Mouse (Mus musculus) cerebellum, adult 11 months (tissue): ENCODE results near the gene Kmt2e.
"Not testable (repeated sequence)": the region's sequence is repeated elsewhere in the genome, so short reads cannot be mapped to it uniquely, and the experiment has no call there.

Source experiments
- DNase-seq: peaks from one replicate; pipeline ENCODE4 v3.0.0; 2022

Kmt2e gene

DNA sequence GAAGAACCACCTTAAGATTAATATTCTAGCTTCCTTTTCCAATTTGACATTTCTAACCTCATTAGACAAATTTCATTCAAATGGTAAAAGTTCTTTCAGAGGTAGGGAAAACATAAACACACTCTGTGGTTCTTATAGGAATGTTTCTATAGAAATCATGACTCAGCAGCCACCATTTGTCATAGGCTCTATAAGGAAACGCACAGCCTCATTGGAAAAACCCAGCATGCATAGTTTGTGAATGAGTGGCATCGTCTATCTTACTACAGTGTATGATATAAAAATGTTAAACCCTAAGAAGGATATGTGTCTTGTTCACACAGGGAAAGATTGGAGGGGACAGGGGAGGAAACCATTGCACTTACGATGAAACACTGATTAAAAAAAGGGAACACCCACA is 71.3 kb downstream of the Kmt2e start:
- DNase-seq: no peak

DNA sequence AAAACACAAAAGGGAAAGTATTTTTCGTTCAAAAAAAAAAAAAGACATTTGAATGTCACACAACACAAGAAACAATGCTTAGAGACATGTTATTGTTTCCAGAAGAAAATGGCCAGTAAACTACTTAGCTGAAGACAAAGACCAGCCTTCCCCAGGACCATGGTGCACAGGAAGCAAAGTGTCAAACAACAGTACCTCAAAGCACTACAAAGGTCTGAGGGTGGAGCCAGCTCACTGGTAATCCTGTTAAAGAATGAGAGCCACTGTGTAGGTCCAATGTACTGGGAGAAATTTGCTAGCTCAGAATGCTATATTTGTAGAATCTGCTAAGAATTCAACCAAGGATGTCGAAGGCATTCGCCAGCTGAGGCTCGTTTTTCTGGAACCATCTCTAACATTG is 73.0 kb downstream of the Kmt2e start:
- DNase-seq: no peak

DNA sequence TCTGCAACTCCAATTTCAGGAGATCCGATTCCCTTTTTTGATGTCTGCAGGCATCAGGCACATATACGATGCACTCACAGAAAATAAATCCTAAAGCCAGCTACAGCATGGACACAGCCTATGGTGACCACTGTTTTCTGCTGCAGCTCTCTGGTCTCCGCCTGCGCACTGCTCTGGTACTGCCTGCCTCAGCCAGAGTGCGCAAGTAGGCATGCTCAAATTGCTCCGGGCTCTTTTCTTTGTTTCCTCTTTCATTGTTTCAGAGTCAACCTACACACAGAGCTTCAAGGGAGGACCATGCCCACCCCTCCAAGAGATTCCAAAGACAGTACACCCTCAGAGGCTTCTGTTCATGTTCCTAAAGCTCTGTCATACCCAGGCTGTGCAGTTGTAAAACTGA is 74.4 kb downstream of the Kmt2e start:
- no peak for DNase-seq

DNA sequence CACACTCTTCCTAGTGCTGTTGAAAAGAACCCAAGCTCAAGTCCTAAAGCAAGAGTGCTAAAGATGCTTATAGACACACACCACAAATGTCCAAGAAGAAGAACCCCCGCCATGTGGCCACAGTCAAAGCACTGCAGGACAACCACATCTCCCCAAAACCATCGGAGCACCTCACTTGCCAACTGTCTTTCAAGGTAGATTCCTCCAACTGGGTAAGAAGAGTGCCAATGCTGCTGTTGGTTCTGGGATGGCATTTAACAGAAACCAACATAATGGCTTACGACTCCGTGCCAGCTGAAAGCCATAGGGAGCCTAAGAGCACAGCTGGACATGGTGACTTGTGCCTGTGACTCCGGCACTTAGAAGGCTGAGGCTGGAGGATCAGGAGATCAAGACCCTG is 77.2 kb downstream of the Kmt2e start:
- DNase-seq: no peak

DNA sequence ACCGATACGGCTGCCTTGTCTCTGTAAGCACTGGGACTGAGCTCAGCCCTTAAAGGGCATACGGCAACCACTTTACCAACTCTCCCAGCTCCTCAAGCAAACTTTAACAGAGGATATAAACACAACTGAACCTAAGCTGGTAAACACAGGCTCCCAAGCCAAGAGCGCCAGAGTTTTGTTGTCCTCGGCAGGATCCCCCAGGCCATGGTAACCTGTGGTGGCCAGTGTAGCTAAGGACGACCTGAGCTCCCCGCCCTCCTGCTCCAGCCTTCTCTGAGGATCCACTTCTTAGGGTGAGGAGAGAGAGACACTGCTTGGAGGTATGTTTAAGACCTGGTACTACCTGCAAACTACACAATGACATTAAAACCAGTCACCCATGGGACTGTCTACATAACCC is 78.3 kb downstream of the Kmt2e start:
- DNase-seq: no peak

DNA sequence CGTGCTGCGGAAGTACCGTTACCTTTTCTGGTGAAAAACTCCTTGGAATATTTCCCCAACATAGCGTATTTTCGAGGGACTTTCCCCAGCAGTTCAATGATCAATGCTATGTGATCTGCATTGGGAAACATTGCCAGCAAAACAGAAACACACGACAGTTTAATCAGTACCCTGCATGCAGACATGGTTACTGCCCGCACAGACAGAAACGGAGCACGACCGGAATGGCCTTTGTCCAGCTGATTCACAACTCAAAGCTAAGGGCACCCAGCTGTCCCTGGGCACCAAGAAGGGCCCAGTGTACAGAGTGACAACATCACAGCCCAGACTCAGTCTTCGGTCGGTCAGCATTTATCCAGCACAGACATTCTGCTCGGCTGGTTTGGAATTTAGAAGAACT is 79.2 kb downstream of the Kmt2e start:
- DNase-seq: no peak

DNA sequence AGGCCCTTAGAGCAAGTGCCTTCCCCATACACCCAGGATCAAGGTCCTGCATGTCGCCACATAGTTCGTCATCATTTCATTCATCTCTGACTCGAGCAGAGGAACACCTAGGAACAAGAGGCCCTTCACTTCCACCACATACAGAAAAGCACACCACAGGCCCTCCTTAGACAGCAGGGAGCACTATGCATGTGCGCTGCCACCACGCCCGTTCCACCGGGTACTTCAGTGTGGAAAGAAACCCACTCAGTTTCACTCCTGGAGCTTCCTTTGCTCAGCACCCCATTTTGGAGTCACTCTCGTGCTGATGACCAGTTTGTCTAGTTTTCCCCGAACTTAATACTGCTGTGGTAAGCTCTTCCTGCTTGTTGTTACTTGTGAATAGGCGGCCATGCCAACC is 80.8 kb downstream of the Kmt2e start:
- DNase-seq: no peak

DNA sequence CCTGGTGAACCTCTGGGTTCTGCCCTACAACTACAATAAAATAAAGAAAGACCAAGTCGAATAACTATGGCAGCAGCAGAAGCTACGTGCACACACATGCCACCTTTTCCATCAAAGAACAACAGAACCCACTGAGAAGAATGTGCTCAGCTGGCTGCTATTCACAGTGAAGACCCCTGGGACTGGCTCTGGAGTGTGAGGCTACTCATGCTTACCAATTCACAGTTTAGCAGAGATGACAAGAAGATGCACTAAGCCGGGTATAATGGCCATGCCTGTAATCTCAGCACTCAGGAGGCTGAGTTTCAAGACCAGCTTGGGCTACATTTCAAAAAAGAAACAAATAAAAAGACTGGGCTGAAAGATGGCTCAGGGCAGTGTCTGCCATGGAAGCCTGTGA is 82.7 kb downstream of the Kmt2e start:
- DNase-seq: no peak

DNA sequence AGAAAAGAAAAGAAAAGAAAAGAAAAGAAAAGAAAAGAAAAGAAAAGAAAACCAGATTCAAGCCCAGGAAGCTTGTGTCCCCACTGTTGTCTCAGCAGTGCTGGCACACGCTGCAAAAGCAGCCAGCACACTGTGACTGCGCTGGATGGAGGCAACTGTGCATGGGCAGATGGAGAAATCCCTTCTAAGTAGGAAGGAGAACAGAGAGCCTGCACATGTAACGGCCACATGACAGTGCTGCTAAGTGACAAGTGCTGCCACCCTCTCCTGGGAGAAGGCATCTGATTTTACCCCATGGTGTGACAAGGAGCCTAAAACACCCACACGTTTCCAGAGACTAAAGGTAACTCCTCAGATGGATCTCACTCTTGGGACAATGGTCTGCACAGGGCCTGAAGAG is 83.6 kb downstream of the Kmt2e start:
- peak; percentile 15 for DNase-seq

DNA sequence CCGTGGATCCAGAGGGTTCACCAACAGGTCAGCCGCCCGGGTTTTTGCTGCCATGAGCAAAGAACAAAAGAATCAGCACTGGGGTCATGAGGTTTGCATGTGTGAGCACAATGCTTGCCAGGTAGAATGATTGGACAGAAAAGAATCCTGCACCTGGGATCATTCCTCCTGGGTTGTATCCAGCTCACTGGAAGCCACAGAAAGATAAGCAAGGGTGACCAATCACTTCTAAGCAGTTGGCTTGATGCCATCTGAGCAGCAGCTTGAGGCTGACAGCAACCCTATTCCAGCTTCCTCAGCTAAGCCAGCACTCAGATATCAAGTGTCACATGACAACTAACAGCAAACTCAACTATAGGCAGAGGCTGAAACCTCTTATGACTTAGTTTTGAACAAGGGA is 84.4 kb downstream of the Kmt2e start:
- peak; percentile 26 for DNase-seq

DNA sequence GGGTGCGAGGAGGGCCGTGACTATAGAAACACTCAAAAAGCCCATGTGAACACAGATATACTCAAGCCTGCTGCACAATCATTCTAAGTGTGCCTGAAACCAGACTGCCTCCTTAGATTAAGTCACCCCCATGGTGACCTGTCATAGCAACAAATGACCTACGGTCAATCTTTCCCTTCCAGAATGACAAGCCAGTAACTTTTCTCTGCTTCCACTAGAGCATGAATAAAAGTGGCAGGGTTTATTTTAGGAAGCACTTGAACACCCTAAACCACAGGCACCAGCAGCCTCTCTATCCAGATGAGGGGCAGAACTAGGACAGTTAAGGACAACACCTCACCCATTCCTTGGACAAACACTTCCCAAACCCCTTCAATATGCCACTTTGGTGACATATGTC is 85.4 kb downstream of the Kmt2e start:
- no peak for DNase-seq

DNA sequence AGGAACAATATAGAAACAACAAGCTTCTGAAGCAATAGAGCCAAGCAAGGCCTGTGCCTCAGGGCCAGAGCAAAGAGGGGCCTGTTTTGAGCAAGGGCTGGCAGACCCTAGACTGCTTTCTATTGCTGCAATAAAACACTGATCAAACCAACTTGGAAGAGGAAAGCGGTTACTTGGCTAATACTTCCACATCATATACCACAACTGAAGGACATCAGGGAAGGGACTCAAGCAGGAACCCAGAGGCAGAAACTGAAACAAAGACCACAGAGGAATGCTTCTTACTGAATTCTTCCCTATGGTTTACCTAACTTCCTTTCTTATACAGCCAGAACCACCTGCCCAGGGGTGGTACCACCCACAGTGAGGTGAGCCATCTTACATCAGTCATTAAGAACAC is 87.4 kb downstream of the Kmt2e start:
- DNase-seq: no peak

DNA sequence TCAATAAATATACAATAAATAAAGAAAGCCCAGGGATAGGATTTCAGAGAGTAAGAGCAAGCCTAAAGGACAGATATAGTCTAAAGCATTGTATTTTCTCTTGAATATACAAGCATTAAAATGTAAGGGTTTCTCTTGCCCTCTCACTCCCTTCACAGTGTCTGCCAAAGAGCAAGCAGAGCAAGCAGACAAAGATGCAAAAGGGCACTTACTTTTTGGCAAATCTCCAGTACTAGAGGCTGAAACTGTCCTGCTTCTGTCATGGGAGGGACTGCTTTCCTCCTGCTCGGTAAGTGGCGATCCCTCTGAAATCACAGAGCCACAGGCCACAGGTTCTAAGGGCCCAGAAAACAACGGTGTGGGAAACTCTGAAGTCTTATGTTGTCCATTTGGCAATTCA is 89.7 kb downstream of the Kmt2e start:
- no peak for DNase-seq

DNA sequence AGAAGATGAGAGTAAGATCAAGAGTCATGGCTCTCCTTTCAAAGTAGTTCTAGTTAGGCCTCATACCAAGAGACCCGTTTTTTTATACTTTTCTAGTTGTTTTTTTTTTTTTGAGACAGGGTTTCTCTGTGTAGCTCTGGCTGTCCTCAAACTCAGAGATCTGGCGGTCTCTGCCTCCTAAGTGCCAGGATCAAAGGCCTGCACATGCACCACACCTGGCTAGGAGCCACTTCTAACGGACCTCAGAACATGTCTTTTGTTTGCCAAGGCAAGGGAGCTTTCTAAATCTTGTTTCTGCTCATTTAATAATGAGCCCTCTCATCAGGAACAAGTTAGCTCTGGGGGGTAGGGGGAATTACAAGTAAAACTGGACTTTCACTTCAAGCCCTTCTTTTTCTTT is 90.4 kb downstream of the Kmt2e start:
- DNase-seq: no peak

DNA sequence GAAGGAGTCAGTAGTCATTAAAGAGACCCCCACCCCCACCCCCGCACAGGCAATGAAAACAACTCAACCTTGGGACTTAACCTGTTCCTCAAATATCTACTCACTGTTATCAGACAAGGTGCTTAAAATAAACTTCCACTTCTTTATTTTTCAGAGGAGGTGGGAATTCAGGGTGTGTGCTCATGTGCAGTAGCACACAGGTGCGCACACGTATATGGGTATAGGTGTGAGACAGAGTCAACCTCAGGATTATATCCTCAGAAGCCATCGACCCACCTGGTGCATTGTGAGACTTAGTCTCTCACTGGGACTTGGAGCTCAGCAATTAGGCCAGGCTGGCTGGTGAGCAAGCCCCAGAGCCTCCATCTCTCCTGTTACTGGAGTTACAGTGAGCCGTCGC is 96.9 kb downstream of the Kmt2e start:
- no peak for DNase-seq

DNA sequence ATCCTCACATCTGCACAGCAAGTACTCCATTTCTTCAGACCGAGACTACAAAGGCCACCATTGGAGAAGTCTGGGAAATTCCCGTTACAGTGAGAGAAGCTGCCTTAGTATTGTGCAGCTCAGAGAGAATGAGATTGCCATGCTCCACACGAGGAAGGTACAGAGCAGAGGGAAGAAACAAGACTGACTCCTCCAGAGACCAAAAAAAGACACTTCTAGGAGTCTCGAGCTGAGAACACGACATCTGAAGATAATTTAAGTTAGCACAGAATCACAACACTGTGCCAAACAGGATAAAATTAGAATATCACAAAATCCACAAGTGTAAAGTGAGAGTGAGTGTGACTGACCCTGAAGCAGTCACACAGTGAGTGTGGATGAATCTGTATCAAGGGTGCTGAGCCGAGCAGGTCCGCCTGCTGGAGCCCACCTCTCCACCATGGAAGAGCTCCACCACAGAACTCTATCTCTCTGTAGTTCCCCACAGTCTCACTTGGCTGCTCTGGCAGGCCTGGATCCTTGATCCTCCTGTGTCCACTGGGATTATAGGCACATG is 97.4 kb downstream of the Kmt2e start:
- DNase-seq: no peak

DNA sequence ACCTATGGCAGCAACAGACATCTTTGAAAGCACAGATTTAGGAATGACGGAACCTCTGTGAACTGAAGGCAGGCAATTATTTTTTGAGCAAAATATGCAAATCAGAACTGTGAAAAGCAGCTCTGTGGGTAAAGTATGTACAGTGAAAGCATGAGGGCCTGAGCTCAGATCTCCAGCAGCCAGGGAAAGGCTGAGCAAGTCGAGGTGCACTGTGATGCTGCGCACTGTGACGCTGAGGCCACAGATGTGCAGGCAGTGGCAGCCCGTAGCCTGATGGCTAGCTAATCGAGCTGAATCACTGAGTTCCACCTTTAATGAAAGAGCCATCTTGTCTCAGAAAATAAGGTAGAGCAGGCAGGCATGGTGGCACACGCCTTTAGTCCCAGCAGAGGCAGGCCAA is 101.5 kb downstream of the Kmt2e start:
- no peak for DNase-seq

DNA sequence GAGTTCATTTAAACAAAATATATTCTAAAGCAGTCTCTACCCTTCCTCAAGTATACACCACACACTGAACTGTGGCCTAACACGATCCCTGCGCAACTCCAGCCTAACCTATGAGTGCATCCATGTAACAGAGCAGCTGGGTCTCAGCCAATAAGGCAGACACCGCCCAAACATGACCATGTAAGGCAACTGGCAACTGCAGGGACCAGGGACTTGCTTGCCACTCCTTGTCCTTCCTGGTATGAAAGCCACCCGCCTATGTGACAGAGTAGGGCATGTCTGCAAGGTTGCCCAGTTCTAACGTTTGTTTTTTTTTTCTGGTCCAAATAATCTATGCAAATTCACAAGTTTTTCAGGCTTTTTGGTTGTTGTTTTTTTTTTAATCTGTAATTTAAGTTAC is 117.4 kb downstream of the Kmt2e start:
- no peak for DNase-seq

DNA sequence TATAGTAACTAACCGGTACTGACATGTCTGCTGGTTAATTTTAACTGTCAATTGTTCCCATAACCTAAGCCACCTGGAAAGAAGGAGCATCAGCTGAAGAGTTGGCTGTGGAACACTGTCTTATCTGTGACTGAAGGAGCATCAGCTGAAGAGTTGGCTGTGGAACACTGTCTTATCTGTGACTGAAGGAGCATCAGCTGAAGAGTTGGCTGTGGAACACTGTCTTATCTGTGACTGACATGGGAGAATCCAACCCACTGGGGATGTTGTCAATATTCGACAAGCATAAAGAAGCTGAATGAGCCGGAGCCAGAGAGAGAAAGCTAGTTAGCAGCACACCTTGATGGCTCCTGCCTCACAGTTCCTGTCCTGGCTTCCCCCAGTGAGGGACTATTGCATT is 119.1 kb downstream of the Kmt2e start:
- DNase-seq: not testable (repeated sequence)
